Mouse (Mus musculus): Measurements from ENCODE around the gene Zfp518a.

Gene Zfp518a

GRCm38 (mm10) chr19:40894519-40895392 is at the start of gene Zfp518a:
Gene Zfp518a (plus strand): TSS chr19:40894705.
- peak; percentile 97 for DNase-seq (ENCODE audit: low read depth)

DNA sequence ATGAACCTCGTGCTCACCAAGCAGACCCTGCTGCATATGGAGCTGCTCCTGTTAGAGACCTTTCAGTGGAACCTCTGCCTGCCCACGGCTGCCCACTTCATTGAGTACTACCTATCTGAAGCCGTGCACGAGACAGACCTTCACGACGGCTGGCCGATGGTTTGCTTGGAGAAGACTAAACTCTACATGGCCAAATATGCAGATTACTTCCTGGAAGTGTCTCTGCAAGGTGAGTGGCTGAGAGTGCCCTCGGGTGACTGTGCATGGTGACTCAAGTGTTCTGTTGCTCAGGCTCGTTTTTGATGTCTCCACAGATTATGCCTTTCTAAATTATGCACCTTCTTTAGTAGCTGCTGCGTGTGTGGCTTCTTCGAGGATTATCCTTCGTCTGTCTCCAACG is 49.8 kb upstream of the Zfp518a start:
- no peak for DNase-seq (ENCODE audit: low read depth)

DNA sequence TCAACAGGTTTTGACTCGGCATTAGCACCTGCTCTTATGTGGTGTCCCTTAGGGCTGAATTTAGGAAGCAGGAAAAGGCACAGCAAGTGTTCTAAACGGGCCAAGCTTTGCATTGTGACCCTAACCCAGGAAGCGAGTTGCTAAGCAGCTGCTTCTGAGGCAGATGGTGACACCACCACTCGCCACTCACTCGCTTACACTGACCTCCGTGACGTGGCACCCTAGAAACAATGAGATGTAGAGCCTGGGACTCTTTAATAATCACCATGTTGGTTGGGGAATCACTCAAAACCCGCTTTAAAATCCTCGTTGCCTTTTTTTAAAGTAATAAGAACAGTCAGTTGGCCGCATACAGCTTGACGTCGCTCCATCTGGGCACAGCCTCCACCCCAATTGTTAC is 45.1 kb upstream of the Zfp518a start:
- DNase-seq (ENCODE audit: low read depth) = no peak

DNA sequence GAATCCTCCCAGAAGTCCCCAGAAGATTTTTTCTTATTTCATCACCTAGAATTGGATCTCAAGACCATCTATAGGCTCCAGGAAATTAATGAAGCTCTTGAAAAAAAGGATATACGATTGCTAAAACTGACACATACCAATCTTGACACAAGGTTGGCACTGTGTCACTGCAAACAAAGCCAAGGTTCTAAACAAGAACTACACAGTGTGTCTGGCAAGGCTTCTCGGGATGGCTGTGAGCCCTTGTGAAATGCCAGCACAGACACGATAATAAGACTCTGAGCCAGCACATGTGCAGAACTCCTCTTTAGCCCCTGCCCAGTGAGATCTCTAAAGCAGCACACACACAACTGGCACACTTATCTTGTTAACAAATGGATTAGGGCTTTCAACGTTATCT is 35.0 kb upstream of the Zfp518a start:
- no peak for DNase-seq (ENCODE audit: low read depth)

DNA sequence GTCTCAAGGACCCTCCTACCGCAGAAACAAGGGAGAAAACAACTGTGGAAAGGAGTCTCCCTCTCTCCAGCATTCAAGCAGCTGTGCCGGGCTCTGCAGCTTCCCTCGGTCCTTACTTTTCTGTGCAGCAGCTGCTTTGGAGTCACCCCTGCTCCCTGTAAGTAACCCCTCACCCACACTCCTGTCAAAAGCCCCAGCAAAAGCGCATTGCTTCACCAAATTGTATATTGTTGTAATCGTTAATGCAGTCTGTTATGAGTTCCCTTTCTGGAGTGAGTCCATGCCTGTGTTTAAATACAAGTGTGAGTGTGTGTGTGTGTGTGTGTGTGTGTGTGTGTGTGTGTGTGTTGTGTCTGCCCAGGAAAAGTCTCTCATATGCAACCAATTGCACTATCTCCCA is 26.2 kb upstream of the Zfp518a start:
- DNase-seq (ENCODE audit: low read depth) = no peak

GRCm38 (mm10) chr19:40869425-40870105 is 24.9 kb upstream of the Zfp518a start:
- no peak for DNase-seq (ENCODE audit: low read depth)

DNA sequence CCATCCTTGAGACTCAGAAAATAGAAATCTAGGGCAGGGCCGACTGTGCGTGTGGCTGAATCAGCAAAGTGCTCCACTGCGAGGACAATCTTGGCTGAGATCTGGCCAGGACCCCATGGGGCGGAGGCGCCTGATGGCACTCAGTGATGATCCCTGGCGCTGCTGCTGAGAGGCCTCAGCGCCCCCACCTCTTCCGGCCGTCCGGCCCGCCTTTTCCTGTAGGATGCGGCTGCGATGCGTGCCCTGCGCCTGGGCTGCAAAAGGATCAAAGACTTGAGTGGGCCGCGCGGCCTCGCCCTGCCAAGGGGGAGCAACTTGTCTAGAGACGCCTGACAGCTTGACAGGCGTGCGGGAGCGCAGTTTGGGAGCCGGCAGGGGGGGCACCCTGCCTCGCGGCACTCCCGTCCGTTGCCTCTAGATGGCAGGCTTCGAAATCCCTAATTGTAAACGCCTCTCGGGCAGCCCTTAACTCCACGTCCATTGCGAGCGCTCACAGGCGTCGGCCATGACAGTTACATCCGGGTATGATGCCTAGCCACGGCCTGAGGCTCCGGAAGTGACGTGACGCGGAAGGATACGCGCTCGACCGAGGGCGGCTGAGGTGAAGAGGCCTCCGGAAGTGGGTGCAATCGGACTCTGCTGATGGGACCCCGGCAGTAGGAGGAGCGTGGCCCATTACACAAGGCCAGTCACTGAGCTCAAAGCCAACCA is 21.4 kb upstream of the Zfp518a start:
- DNase-seq (ENCODE audit: low read depth) = peak; percentile 88

DNA sequence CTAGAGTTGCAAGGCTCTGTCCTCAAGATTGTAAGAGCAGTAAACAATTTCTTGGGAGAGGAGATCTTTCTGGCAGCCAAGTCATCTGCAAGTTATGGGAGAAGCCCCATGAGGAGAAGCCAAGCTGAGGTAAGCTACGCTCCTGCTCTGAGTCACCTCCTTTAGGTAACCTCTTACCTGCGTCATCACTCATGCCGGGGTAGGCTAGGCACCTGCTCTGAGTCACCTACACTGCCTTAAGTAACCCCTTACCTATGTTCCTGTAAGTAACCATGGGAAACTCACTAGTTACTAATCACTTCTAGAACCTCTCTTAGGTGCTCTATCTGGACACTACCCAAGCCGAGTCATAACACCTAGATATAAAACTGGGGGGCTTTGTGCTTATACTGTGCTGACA is 12.8 kb upstream of the Zfp518a start:
- no peak for DNase-seq (ENCODE audit: low read depth)

GRCm38 (mm10) chr19:40888887-40889286 is 5.6 kb upstream of the Zfp518a start:
- DNase-seq (ENCODE audit: low read depth) = no peak

DNA sequence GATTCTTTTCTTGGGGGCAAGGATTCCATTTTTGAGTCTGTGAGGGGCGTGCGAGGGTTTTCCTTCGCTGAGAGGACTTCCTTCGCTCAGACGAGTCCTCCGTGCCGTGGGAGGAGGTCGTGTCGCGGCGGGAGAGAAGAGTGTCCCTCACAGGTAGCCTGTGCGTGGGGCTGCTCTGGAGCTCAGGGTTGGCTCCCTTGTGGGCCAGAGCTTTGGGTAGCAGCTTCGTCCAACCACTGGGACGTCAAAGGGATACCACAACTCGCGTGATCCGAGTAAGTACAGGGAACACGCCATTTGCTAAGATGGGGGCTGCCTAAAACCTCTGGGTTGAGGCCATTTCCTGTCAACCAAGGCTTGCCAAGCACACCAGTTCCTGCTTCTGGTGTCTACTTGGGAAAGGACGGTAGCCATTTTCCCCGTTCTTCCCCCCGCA is 416 bp upstream of the Zfp518a start:
- DNase-seq (ENCODE audit: low read depth) = no peak

GRCm38 (mm10) chr19:40895393-40895703 is 843 bp downstream of the Zfp518a start:
- no peak for DNase-seq (ENCODE audit: low read depth)

DNA sequence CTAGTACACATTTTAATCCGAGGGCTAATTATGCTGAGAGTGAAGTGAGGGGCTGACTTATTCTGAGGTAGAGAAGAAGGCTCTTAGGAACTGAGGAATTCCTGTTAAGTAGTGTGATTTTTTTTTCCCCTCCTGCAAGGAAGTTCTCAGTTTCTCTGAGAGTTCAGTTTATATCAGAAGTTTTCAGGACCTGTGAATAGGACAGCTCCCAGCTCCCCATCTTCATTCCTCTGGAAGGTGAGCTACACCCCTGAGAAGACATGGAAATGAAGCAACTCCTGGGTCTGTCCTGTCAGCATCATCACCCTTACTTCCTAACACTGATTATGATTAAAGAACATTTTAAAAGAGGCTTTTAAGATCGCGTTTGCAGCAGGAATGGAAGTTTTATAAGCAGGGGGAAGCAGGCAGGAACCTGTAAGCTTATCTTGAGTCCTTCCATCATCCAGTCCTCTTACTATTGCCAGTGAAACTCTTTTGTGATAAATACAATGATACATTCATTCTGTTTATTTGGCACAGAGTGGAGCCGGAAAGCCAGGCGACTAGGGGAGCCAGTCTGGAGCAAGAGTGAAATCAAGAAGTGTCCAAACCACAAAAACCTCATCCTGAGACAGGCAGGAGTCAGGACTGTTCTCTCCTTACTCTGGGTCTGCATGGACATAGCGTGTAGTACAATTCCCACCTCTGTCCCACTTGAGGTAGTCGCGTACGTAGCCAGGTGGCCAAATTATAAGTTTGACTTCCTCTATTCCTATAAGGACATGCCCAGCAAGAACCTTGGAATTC is 37.3 kb downstream of the Zfp518a start:
- no peak for DNase-seq (ENCODE audit: low read depth)

DNA sequence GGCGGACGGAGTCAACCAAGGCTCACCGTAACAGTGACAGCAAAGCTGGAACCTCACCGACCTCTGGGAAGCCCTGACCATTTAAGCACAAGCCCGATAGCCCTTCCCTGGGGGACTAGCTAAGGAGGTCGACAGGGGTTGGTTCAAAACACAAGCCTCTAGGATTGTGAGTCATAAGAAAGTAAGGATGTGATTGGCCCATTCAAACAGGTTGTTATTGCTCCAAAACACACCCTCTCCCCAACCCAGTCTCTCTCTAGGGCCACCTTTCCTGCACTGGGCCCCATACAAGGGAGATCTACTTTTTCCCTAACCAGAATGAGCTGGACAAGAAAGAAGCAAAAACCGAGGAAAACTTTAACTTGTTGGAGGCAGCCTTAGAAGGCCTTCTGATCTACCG is 40.9 kb downstream of the Zfp518a start:
- DNase-seq (ENCODE audit: low read depth) = no peak

- DNase-seq (ENCODE audit: low read depth) = peak; percentile 5
Observed at GRCm38 (mm10) chr19:40936038-40936437, 41.5 kb downstream of the Zfp518a start.

DNA sequence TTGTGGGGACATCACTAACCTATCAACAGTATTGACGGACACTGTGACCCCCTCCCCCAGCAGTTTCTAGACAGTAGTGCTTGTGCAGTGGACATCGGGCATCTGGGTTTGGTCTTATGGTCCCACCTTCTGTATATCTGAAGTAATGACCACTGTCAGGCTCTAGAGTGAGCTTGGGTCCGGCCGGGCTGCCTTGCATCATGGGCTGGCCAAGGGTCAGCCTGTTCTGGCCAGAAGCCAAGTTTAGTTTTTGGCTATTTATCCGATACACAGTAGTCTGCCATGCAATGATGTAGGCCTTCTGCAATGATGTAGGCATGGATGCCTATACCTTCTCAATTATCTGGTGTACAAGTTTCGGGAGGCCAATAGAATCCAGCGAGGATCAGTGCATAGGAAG is 49.0 kb downstream of the Zfp518a start:
- no peak for DNase-seq (ENCODE audit: low read depth)

- no peak for DNase-seq (ENCODE audit: low read depth)
Observed at GRCm38 (mm10) chr19:40946937-40947577, 52.6 kb downstream of the Zfp518a start.

DNA sequence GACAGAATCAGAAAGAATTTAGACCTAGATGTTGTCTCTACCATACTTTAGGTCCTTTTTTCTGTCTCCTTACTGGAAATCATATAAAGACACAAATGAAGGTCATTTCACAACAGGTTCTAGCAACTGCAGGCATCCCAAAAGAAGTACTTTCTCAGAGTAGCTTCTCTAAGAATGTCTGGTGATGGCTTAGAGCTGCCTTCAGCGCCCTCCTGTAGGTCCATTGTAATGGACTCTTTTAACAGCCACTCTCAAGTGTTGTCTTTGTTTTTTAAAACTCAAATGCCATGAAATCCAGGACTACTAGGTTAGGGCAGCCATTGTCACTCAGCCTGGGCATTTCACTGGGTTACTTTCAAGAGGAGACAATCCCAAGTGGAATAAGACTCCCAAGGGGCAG is 64.5 kb downstream of the Zfp518a start:
- no peak for DNase-seq (ENCODE audit: low read depth)

DNA sequence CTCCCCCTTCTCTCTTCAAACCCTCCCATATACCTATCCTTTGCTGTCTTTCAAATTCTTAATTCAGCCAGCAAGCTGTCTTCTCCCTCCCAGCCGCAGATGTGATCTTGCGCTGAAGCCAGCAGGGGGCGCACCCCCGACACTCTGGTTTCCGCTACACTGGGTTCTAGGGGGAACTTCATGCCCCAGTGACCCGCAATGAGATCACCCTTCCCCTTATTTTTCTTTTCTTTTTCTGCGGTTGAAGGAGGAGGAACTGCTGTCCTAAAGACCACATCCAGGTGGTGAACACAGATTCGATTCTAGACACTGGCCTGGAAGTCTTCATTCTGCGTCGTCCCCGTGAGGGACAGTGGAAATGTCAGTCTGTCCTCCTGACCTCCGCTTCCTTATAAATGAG is 68.5 kb downstream of the Zfp518a start:
- DNase-seq (ENCODE audit: low read depth) = peak; percentile 75

GRCm38 (mm10) chr19:40964367-40964891 is 69.9 kb downstream of the Zfp518a start:
- no peak for DNase-seq (ENCODE audit: low read depth)

GRCm38 (mm10) chr19:40964936-40965850 is 70.7 kb downstream of the Zfp518a start:
- DNase-seq (ENCODE audit: low read depth) = no peak

Measured in naive thymus-derived CD4-positive, alpha-beta T cell, adult 2 months (primary cell).